Mouse (Mus musculus) heart, adult 18-20 months (tissue): ENCODE measurements around the gene Shpk. TPM values are rescaled to one million over a fixed set of nuclear protein-coding genes. Genes with fewer than 3 reads are reported as not detected.
A peak's percentile ranks its signal among the peaks of the same experiment; 100 is the strongest.

ENCODE experiments used
- DNase-seq, 2 experiments: peaks; one replicate each; pipeline ENCODE4 v3.0.0; 2021 to 2022; ENCODE audit warnings: mixed read lengths in 1 of 2
- total RNA-seq, 2 experiments: library from RNA; stranded (reverse); gene quantifications; 2 replicates each; pipeline ENCODE4 v1.2.3; 2021

Gene Shpk
- total RNA-seq, 2 experiments from 2014 or later, result 0.92 to 1.5 TPM

DNA sequence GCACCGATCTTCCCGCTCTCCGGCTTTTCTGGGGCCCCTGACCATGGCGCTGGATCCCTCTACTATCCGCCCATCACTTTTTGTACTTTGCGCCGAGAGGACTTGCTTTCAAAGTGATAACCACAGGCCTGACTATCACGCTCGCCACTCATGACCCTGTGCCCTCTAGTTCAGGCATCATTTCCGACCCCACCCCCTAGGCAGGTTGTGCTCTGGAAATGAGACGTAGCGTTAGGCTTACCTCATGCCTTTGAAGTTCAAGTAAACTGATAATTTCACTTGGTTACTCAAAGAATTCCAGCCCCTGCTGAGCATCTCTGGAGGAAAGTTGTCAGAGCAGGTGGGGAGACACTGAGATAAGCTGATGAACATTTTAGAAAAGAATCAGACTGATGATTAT lies 619 bp downstream of the Shpk start:
- DNase-seq, result peak; percentile 18 to 41

DNA sequence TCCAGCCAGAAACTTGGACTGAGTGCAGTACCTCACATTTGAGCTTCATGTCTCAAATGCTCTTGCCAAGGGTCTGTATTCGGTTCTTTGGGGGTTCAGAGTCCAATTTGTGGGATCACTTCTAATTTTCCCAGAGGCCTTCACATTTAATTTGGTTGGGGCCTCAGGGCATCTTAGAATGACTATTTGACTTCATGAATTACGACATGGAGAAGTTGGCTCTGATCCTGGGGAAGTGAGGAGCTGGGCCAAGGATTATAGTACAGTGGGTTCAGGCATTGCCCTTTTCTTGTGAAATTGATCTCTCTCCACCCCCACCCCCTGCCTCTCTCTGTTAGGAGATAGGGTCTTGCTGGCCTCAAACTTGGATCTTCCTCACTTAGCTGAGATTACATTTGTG lies 1.8 kb downstream of the Shpk start:
- DNase-seq, result peak; percentile 36 to 40

DNA sequence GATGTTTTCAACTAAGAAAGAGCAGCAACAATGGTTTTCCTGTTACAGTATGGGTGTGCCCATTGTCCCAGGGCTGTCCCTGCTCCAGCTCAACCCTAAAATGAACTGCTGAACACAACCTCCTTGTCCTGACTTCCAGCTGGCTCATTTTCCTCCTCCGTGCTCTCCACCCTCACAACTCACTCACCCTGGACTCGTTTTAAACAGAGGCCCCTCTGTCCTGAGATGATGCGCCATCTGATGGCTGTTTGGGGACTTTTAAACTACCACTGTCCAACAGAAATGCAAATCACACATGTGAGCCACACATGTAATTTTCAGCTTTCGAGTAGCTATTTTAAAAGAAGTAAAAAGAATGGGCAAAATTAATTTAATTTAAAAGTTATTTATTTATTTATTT lies 2.3 kb downstream of the Shpk start:
- peak in 1 of 2 experiments; percentile 36 for DNase-seq

DNA sequence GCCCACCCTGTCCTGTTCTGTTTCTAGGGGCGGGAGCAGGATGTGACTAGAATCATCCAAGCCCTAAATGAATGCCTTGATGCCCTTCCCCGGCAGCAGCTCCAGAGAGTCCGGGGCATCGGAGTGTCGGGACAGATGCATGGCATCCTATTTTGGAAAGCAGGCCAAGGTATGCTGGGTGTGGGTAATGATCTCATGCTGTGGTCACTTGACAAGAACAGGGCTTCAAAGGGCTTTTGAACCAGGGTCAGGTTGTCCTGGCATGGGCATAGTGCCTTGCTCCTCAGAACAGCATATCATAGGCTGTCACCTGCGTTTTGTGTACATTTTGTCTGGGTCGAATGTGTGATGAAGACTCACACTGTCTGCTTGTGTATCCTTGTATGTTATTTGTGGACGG lies 4.6 kb downstream of the Shpk start:
- peak; percentile 29 to 48 for DNase-seq

- DNase-seq, result no peak
Measured at GRCm38 (mm10) chr11:73205194-73205593, 5.9 kb downstream of the Shpk start.

DNA sequence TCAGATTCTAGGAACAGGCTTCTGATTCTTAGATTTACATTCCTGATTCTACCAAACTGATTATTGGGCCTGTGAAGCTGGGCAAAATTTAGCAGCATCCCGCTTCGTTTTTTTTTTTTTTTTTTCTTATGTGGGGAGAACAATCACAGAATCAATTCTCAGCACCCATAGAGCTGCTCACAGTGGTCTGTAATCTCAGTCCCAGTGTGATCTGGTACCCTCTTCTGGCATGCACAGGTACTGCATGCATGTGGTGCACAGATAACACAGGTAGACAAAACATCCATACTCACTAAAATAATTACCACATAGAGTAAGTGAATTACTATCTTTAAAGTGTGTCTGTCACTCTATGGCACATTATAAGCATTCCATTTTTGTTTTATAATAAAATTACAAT lies 8.4 kb downstream of the Shpk start:
- no peak for DNase-seq

- DNase-seq, result no peak
Measured at GRCm38 (mm10) chr11:73213956-73214355, 14.7 kb downstream of the Shpk start.

- no peak for DNase-seq
Measured at GRCm38 (mm10) chr11:73219671-73220070, 20.4 kb downstream of the Shpk start.

DNA sequence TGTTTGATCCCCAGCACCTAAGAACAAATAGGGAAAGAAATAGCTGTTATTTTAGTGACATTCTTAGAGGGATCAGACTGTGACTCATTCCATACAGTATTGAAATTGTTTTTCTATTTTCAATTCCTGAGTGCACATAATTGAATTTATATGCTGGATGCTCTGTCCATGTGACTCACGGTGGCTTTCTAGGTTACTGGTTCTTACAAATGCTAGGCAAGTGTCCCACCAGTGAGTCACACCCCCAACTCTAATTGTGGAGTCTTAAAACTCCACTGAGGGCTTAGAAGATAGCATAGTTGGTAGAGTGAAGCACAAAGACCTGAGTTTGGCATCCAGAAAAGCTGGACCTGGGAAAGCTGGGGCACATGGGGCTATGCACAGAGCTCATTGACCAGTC lies 21.4 kb downstream of the Shpk start:
- no peak for DNase-seq

- no peak for DNase-seq
Measured at GRCm38 (mm10) chr11:73222846-73223245, 23.6 kb downstream of the Shpk start.

- peak; percentile 51 to 54 for DNase-seq
Measured at GRCm38 (mm10) chr11:73223966-73224365, 24.7 kb downstream of the Shpk start.

DNA sequence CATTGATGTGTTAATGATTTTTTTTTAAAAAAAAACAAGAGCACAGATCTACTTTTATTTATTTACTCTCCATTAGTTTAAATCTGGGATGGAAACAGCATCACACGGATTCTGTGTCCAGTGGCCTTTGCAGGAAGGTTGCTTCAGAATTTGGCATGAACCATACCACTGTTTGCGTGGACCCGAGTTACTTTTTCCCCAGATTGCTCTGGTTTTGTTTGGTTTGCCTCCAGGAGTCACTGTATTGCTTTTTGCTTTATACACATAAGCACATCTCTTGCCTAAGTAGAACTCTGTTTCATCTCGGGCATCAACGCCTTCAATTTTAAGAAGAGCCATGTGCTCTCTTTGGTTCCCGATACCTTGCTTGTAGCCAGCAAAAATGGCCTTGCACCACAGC lies 26.6 kb downstream of the Shpk start:
- no peak for DNase-seq

GRCm38 (mm10) chr11:73228881-73229280 lies 29.6 kb downstream of the Shpk start:
- no peak for DNase-seq

DNA sequence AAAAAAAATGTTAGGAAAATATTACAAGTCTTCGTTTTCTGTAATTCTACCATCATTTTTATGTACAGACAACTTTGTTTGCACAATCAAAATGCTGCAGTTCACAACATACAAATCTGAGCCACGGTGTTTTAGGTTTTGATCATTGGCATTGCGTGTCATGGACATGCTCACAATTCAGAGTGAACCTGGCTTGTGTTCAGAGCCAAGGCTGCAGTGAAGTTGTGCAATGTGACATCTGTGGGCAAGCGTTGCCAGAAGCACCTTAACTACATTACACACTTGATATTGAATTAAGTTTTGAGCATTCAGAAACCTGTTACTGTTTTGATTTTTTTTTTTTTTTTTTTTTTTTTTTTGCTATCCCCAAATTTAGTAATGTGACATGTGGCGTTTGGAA lies 30.8 kb downstream of the Shpk start:
- DNase-seq, result no peak

GRCm38 (mm10) chr11:73232513-73232912 lies 33.3 kb downstream of the Shpk start:
- no peak for DNase-seq

DNA sequence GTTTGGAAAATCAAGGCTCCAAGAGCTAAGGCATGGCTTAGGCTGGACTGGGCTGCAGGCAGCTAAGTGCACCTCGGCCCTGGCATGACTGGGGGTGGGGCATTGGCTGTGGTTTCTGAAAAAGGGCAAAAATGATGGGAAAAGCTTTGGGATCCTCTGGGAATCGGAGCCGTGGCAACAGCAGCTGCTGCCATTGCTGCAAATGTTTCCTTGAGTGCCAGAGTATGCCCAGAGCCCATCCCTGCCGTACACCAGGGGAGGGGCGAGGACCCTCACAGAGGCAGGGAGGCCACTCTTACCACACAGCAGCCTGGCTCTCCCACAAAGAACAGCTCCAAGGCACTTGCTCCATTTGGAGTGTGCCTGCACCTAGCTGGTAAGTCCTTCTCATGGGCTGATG lies 34.7 kb downstream of the Shpk start, which contains the start of gene Trpv1:
Gene Trpv1, plus strand, starts transcription at position 301 of the 400 bp plus-strand sequence.
- no peak for DNase-seq

- peak; percentile 84 to 91 for DNase-seq
Measured at GRCm38 (mm10) chr11:73235990-73236701, 36.9 kb downstream of the Shpk start.

GRCm38 (mm10) chr11:73236731-73237130 lies 37.5 kb downstream of the Shpk start:
- DNase-seq, result peak in 1 of 2 experiments; percentile 11

- DNase-seq, result no peak
Measured at GRCm38 (mm10) chr11:73242199-73242598, 42.9 kb downstream of the Shpk start.

- no peak for DNase-seq
Measured at GRCm38 (mm10) chr11:73242777-73243176, 43.5 kb downstream of the Shpk start.

GRCm38 (mm10) chr11:73257362-73257945 lies 58.2 kb downstream of the Shpk start:
- DNase-seq, result no peak

DNA sequence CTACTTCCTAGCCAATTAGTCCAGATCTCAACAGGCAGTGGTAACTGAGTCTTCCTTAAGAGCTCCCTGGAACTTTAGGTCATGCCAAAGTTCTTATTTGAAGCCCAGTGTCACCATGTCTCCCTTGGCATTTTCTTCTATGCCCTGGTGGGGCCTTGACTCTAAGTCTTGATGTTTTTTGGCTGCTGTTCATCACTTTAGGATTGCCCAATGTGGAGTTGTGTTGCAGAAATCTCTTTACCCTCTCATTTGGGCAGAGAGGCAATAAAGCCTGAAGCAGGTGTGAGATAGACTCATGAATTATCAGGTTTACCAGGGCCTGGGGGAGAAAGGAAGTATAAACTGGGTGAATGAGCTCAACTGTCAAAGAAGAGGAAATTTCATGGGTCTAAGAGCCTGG lies 59.4 kb downstream of the Shpk start:
- no peak for DNase-seq

DNA sequence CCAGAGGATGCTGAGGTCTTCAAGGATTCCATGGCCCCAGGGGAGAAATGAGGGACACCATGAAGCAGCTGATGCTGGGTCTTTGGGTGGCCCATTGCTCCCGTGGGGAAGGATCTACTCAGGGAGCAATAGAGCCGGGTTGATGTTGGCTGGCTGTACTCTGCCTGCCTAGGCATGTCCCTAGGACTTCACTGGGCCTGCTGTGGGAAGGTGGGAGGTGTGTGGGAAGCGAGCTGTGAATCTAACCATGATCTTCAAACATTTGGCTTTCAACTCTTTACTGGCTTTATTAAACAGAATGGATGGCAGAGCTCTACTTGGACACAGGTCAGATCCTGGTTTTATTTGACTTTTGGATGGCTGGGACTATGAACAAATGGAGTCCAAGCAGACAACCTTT lies 61.2 kb downstream of the Shpk start:
- DNase-seq, result no peak

DNA sequence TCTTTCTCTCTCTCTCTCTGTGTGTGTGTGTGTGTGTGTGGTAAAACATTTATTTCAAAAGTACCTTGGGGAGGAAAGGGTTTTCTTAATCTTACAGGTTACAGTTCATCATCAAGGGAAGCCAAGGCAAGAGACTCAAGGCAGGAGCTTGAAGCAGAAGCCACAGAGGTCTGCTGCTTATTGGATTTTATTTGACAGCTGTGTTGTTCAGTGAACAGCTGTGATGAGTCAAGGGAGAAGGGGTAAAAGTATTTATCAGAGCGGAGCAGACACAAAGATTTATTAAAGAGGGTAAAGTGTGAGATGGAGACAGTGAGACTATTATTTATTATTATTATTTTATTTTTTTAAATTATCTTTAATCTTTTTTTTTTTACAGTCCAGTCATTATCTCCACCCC lies 62.1 kb downstream of the Shpk start:
- no peak for DNase-seq
